In the genomic region with DNA sequence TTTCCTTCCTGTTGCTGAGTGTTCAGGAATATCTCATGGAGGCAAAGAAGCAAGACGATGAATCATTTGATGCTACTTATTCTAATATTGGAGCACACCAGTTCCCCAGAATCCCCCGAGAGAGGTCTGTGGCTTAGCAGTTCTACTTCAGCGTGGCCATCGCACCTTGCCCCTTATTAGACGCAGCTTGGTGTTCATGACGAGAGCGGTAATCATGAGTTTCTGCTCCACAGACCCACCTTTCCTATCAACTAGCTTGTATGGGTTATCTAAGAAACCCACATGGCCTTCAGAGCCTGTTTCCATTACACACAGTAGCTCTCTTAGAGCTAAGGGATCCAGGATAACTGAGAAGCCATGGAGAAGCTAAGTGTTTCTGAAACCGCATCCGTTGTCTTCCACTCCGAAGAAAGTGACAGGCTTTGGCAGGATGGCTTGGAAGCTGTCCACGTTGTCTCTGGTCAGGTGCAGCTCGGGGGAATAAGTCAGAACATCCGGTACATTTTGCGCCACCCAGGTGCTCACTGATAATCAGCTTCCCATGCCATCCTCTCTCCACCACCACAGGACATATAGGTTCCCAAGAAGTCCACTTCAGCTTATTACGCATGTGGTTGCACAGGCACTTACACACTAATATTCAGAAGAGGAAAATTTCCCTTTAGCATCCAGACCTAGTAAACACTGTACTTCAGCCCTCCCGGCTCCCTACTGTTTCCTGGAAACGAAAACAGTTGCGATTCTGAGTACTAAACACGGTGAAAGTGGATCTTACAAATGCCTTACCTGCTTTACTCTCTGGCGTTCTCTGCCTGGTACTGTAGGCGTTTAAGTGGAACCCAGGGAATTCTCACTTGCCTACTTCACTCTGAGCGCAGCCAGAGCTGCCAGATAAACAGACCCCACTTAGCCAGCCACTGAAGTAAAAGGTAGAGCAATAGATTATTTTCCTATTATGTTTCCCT, we compare ENCODE assay signal across 11 mouse cellular contexts. TPM values are rescaled to one million over a fixed set of nuclear protein-coding genes. Genes with fewer than 3 reads are reported as not detected.
DNase-seq lines count a peak whose midpoint lies in the region; ATAC-seq and TF ChIP-seq lines count a peak whose summit lies in the region.
"Had no signal": no experiment of that assay in that cellular context is flagged by ENCODE, and none has a peak within 500 bp of the region (broad histone marks: within the 10 kb centered on the region; RNA-seq: fewer than 3 reads in every experiment).

No protein-coding gene starts in this region.

- in situ Hi-C loops in CH12.LX (cut with MboI; ENCODE audit: low pct_ligation_motif_present, low pct_unique_long_range_greater_than_20kb, low sequenced_read_pairs) = no loop called here

- peaks cover 12 to 35% of the 10 kb centered on the region in 2 experiments for H3K4me1 ChIP-seq in CH12.LX (ENCODE audit: control insufficient read depth in 1 of 2, insufficient read depth in 2 of 2)
- peaks cover 6% of the 10 kb centered on the region for H3K4me1 ChIP-seq in bone marrow, adult 2 months (ENCODE audit: control insufficient read depth, insufficient read depth, low read length)
- peaks cover 56% of the 10 kb centered on the region for H3K4me1 ChIP-seq in liver, postnatal 0 days (ENCODE audit: insufficient read depth)
- H3K4me1 ChIP-seq: neural tube, embryonic 12.5 days had no signal

- ATAC-seq in liver, postnatal 0 days = peak; percentile 75

- 24% methylated on average over 22 of the region's 22 CpGs for WGBS in bone marrow, adult 2 months
- 47% methylated on average over 22 of the region's 22 CpGs for WGBS in liver, postnatal 0 days (ENCODE audit: insufficient replicate concordance)

- no peak for TF ChIP-seq CTCF in CH12.LX (conservative IDR thresholded peaks at IDR 0.05 in 1 of 2, IDR thresholded peaks at IDR 0.05 in 1 of 2; ENCODE audit: low read depth in 2 of 2, low read length in 2 of 2)
- no peak for TF ChIP-seq CTCF in bone marrow, adult 2 months (IDR thresholded peaks at IDR 0.05; ENCODE audit: control insufficient read depth, insufficient read depth, low read length)
- no peak for TF ChIP-seq CTCF in liver, postnatal 0 days (IDR thresholded peaks at IDR 0.05; ENCODE audit: low read depth)
- TF ChIP-seq CTCF in layer of hippocampus, adult 2 months (conservative IDR thresholded peaks at IDR 0.05) = no peak

- no peaks in the 10 kb centered on the region for H3K27me3 ChIP-seq in CH12.LX (replicated peaks)
- no peaks in the 10 kb centered on the region for H3K27me3 ChIP-seq in liver, postnatal 0 days (ENCODE audit: insufficient read depth, low read length)
- H3K27me3 ChIP-seq: neural tube, embryonic 12.5 days had no signal

- no peaks in the 10 kb centered on the region for H3K79me2 ChIP-seq in CH12.LX (replicated peaks; ENCODE audit: control insufficient read depth, extremely low read depth, insufficient read depth, poor library complexity, severe bottlenecking)

- TF ChIP-seq POLR2A in CH12.LX (IDR thresholded peaks at IDR 0.05; ENCODE audit: low read depth, low read length) = no peak
- TF ChIP-seq POLR2A in bone marrow, adult 2 months (IDR thresholded peaks at IDR 0.05; ENCODE audit: borderline replicate concordance, control insufficient read depth, low read depth, low read length) = 0 out of 2 replicates have a peak, but pooled peaks have one; percentile 20

- dilution Hi-C loops in CH12.LX (cut with MboI; ENCODE audit: extremely low pct_ligation_motif_present, extremely low pct_unique_long_range_greater_than_20kb, low sequenced_read_pairs) = no loop called here

- H3K4me2 ChIP-seq in CH12.LX (ENCODE audit: insufficient read depth, low read depth, poor library complexity, severe bottlenecking) = peak overlapping the region; percentile 84
- H3K4me2 ChIP-seq in liver, postnatal 0 days (ENCODE audit: low read depth, low read length) = peak overlapping the region; percentile 55
- H3K4me2 ChIP-seq: neural tube, embryonic 12.5 days had no signal

- no peaks in the 10 kb centered on the region for H3K9me3 ChIP-seq in CH12.LX (replicated peaks; ENCODE audit: low read length)
- no peaks in the 10 kb centered on the region for H3K9me3 ChIP-seq in liver, postnatal 0 days (ENCODE audit: low read length)
- H3K9me3 ChIP-seq: neural tube, embryonic 12.5 days had no signal

- H3K9ac ChIP-seq in CH12.LX (ENCODE audit: insufficient read depth, low read depth) = no peak overlapping the region
- peak overlapping the region; percentile 64 for H3K9ac ChIP-seq in liver, postnatal 0 days (replicated peaks)
- H3K9ac ChIP-seq: neural tube, embryonic 12.5 days had no signal

- peak; percentile 85 for DNase-seq in CH12.LX (ENCODE audit: extremely low read depth)
- DNase-seq in cerebellum, postnatal 36 days = peak; percentile 22 to 45
- DNase-seq in liver, postnatal 0 days = peak; percentile 50
- DNase-seq in layer of hippocampus, adult 2 months (ENCODE audit: low spot score in 2 of 2) = no peak
- DNase-seq in left cerebral cortex, adult 18-20 months (ENCODE audit: low spot score in 2 of 2) = no peak
- DNase-seq in frontal cortex, postnatal 10 days (ENCODE audit: low spot score in 2 of 2) = no peak
- DNase-seq: adrenal gland, postnatal 25 days had no signal

- H3K36me3 ChIP-seq in CH12.LX (replicated peaks in 1 of 2; ENCODE audit: control insufficient read depth in 1 of 2, insufficient read depth in 1 of 2, low read length in 1 of 2) = no peaks in the 10 kb centered on the region
- no peaks in the 10 kb centered on the region for H3K36me3 ChIP-seq in liver, postnatal 0 days (replicated peaks; ENCODE audit: insufficient read depth, low read length)
- H3K36me3 ChIP-seq: neural tube, embryonic 12.5 days had no signal

- H3K27ac ChIP-seq in CH12.LX (ENCODE audit: insufficient read depth, low read depth) = no peak overlapping the region
- peak overlapping the region; percentile 93 for H3K27ac ChIP-seq in bone marrow, adult 2 months (ENCODE audit: control insufficient read depth, insufficient read depth, low read depth, low read length, poor library complexity)
- peak overlapping the region; percentile 96 for H3K27ac ChIP-seq in liver, postnatal 0 days (ENCODE audit: low read depth)
- no peak overlapping the region for H3K27ac ChIP-seq in layer of hippocampus, adult 2 months
- H3K27ac ChIP-seq: kidney, postnatal 0 days; macrophage; neural tube, embryonic 12.5 days had no signal

- no peak overlapping the region for H3K4me3 ChIP-seq in CH12.LX (replicated peaks in 1 of 3; ENCODE audit: low read depth in 2 of 3, low read length in 2 of 3, poor library complexity in 1 of 3)
- peak overlapping the region; percentile 40 for H3K4me3 ChIP-seq in bone marrow, adult 2 months (replicated peaks; ENCODE audit: control insufficient read depth, low read depth, low read length)
- H3K4me3 ChIP-seq in liver, postnatal 0 days (ENCODE audit: low read depth, low read length) = peak overlapping the region; percentile 6; the same call in 1 of the 2 replicates
- no peak overlapping the region for H3K4me3 ChIP-seq in layer of hippocampus, adult 2 months
- H3K4me3 ChIP-seq: neural tube, embryonic 12.5 days had no signal

- no peak; the same call in 1 of the 2 replicates for TF ChIP-seq RAD21 in CH12.LX (IDR thresholded peaks at IDR 0.05; ENCODE audit: low read depth, low read length)

- peak; percentile 75 for TF ChIP-seq EP300 in CH12.LX (IDR thresholded peaks at IDR 0.05; ENCODE audit: low read length)
- TF ChIP-seq EP300 in liver, postnatal 0 days (IDR thresholded peaks at IDR 0.05; ENCODE audit: low read depth) = peak; percentile 97

TF ChIP-seq in CH12.LX, 34 proteins besides CTCF, POLR2A, EP300 and RAD21:
- TF ChIP-seq MAX (IDR thresholded peaks at IDR 0.05; ENCODE audit: low read length) = peak; percentile 62
- TF ChIP-seq ZMIZ1 (IDR thresholded peaks at IDR 0.05; ENCODE audit: low read depth, low read length) = no peak
- no peak for TF ChIP-seq ZKSCAN1 (IDR thresholded peaks at IDR 0.05; ENCODE audit: borderline replicate concordance, low read depth, low read length)
- TF ChIP-seq ETS1 (conservative IDR thresholded peaks at IDR 0.05; ENCODE audit: low read depth, low read length) = peak; percentile 79; the same call in 1 of the 2 replicates
- TF ChIP-seq NELFE (IDR thresholded peaks at IDR 0.05; ENCODE audit: low read depth, low read length) = no peak
- TF ChIP-seq JUND (conservative IDR thresholded peaks at IDR 0.05; ENCODE audit: low read depth, low read length) = peak; percentile 65; the same call in 1 of the 2 replicates
- peak; percentile 40 for TF ChIP-seq IRF4 (IDR thresholded peaks at IDR 0.05; ENCODE audit: low read depth, low read length)
- TF ChIP-seq ELF1 (IDR thresholded peaks at IDR 0.05; ENCODE audit: low read depth, low read length) = no peak
- no peak for TF ChIP-seq TBP (conservative IDR thresholded peaks at IDR 0.05; ENCODE audit: low read depth, low read length)
- no peak for TF ChIP-seq E2F4 (IDR thresholded peaks at IDR 0.05; ENCODE audit: insufficient replicate concordance, low read depth, low read length)
- TF ChIP-seq TCF12 (IDR thresholded peaks at IDR 0.05; ENCODE audit: low read depth, low read length) = 0 out of 2 replicates have a peak, but pooled peaks have one; percentile 31
- peak; percentile 56; the same call in 1 of the 2 replicates for TF ChIP-seq CHD2 (IDR thresholded peaks at IDR 0.05; ENCODE audit: low read length)
- TF ChIP-seq UBTF (IDR thresholded peaks at IDR 0.05; ENCODE audit: low read depth, low read length) = no peak
- TF ChIP-seq ZNF384 (IDR thresholded peaks at IDR 0.05; ENCODE audit: low read depth, low read length) = no peak
- peak; percentile 69 for TF ChIP-seq MEF2A (IDR thresholded peaks at IDR 0.05; ENCODE audit: borderline replicate concordance, low read depth, low read length)
- peak; percentile 16; the same call in 1 of the 2 replicates for TF ChIP-seq JUN (IDR thresholded peaks at IDR 0.05; ENCODE audit: insufficient read depth, low read depth, low read length)
- no peak for TF ChIP-seq GABPA (IDR thresholded peaks at IDR 0.05; ENCODE audit: insufficient replicate concordance, low read depth, low read length)

RNA-seq across cellular contexts. Expression of a gene that starts 25.0 kb away (rescaled TPM):
- total RNA-seq in CH12.LX (2012; rRNA removed) (111 and 142 TPM in 2 replicates), CH12.LX (2014; rRNA removed) (277 and 278 TPM in 2 replicates)
- 102 and 109 TPM in 2 replicates for polyA plus RNA-seq in CH12.LX (2012; ENCODE audit: insufficient read length, low read depth)
- 159 and 163 TPM in 2 replicates for polyA plus RNA-seq in bone marrow, adult 2 months (2011; ENCODE audit: insufficient read depth, insufficient read length, low replicate concordance, missing spikeins)
- 285 and 286 TPM in 2 replicates for polyA plus RNA-seq in liver, postnatal 0 days (2015; fragmentation: Nextera tagmentation; extraction: Ambion mirVana)
- total RNA-seq in layer of hippocampus, adult 2 months (2021) = 100 to 1,000 TPM; 220 to 223 TPM
- total RNA-seq in left cerebral cortex, adult 18-20 months (2021) = 100 to 1,000 TPM; 215 to 235 TPM

Comparison
In these comparisons a context has a peak if more than half of its experiments do, and no peak if none do; other contexts are left out.
1. DNase-seq: peak in CH12.LX (single experiment), cerebellum, postnatal 36 days (2 of 2) and liver, postnatal 0 days (single experiment); none in layer of hippocampus, adult 2 months (0 of 2), left cerebral cortex, adult 18-20 months (0 of 2) and frontal cortex, postnatal 10 days (0 of 2).
2. H3K27ac ChIP-seq: peak in bone marrow, adult 2 months (single experiment) and liver, postnatal 0 days (single experiment); none in CH12.LX (single experiment) and layer of hippocampus, adult 2 months (single experiment).
3. H3K4me3 ChIP-seq: peak in bone marrow, adult 2 months (single experiment) and liver, postnatal 0 days (single experiment); none in CH12.LX (0 of 3) and layer of hippocampus, adult 2 months (single experiment).